8 mouse cellular contexts compared by ENCODE assay signal in genomic region chr1:11413894-11414556, GRCm38 (mm10). TPM values are rescaled to one million over a fixed set of nuclear protein-coding genes. Genes with fewer than 3 reads are reported as not detected.
A peak's percentile ranks its signal among the peaks of the same experiment; 100 is the strongest.
DNase-seq lines count a peak whose midpoint lies in the region; ATAC-seq and TF ChIP-seq lines count a peak whose summit lies in the region.

TSS of gene A830018L16Rik (plus strand) at chr1:11414105.

- H3K36me3 ChIP-seq in hindbrain, embryonic 12.5 days: no peaks in the 10 kb centered on the region
- no peaks in the 10 kb centered on the region for H3K36me3 ChIP-seq in thymus, adult 2 months (ENCODE audit: control insufficient read depth, insufficient read depth, low read length)

- H3K4me1 ChIP-seq in hindbrain, embryonic 12.5 days: peaks cover 3% of the 10 kb centered on the region; the same call in 1 of the 2 replicates
- no peaks in the 10 kb centered on the region for H3K4me1 ChIP-seq in lung, adult 2 months (ENCODE audit: control insufficient read depth, insufficient read depth, low read length)
- no peaks in the 10 kb centered on the region for H3K4me1 ChIP-seq in thymus, adult 2 months (replicated peaks; ENCODE audit: control insufficient read depth, insufficient read depth, low read length)

- peaks cover 13% of the 10 kb centered on the region for H3K27me3 ChIP-seq in hindbrain, embryonic 12.5 days
- H3K27me3 ChIP-seq in thymus, adult 2 months (ENCODE audit: control insufficient read depth, insufficient read depth, low read length): no peaks in the 10 kb centered on the region

- peak within 1 kb of the TSS; percentile 43 for H3K4me3 ChIP-seq in hindbrain, embryonic 12.5 days
- H3K4me3 ChIP-seq in lung, adult 2 months (replicated peaks; ENCODE audit: extremely low read depth, low read depth, low read length): peak within 1 kb of the TSS; percentile 29
- H3K4me3 ChIP-seq in thymus, adult 2 months (ENCODE audit: control insufficient read depth, insufficient read depth, low read length): no peak within 1 kb of the TSS

- under 1% methylated on average over 50 of the region's 50 CpGs for WGBS in hindbrain, embryonic 12.5 days
- WGBS in lung, adult 2 months: under 1% methylated on average over 50 of the region's 50 CpGs
- 3% methylated on average over 50 of the region's 50 CpGs for WGBS in thymus, adult 2 months

- TF ChIP-seq POLR2A in lung, adult 2 months (IDR thresholded peaks at IDR 0.05; ENCODE audit: borderline replicate concordance, extremely low read depth, low read depth, low read length): no peak
- no peak for TF ChIP-seq POLR2A in thymus, adult 2 months (IDR thresholded peaks at IDR 0.05; ENCODE audit: control insufficient read depth, extremely low read depth, insufficient read depth, low read length, poor library complexity)

- DNase-seq in adrenal gland, adult (ENCODE audit: inconsistent age in 2 of 2, low spot score in 1 of 2): peak; percentile 19 to 65
- DNase-seq in cerebellum, postnatal 4 days (ENCODE audit: low spot score in 2 of 2): peak; percentile 65 to 83
- peak; percentile 80 to 88 for DNase-seq in frontal cortex, postnatal 36 days (ENCODE audit: low spot score in 2 of 2)
- DNase-seq in layer of hippocampus, adult 9-11 months: peak; percentile 91
- DNase-seq in lung, adult 2 months: peak; percentile 9
- peak; percentile 73 for DNase-seq in ovary, postnatal 36 days (ENCODE audit: low spot score)
- DNase-seq in thymus, adult 2 months: no peak

- peak within 1 kb of the TSS; percentile 87 for H3K4me2 ChIP-seq in hindbrain, embryonic 12.5 days (replicated peaks)

- peak within 1 kb of the TSS; percentile 8; the same call in 1 of the 2 replicates for H3K27ac ChIP-seq in hindbrain, embryonic 12.5 days
- H3K27ac ChIP-seq in thymus, adult 2 months (ENCODE audit: control insufficient read depth, insufficient read depth, low read length): no peak within 1 kb of the TSS

- ATAC-seq in hindbrain, embryonic 12.5 days (ENCODE audit: low FRiP score): peak; percentile 100

- no peaks in the 10 kb centered on the region for H3K9me3 ChIP-seq in hindbrain, embryonic 12.5 days (replicated peaks)

- 0 out of 2 replicates have a peak, but pooled peaks have one; percentile 11 for TF ChIP-seq CTCF in lung, adult 2 months (IDR thresholded peaks at IDR 0.05; ENCODE audit: insufficient read depth, low read length)
- no peak for TF ChIP-seq CTCF in thymus, adult 2 months (IDR thresholded peaks at IDR 0.05; ENCODE audit: borderline replicate concordance, control insufficient read depth, extremely low read depth, insufficient read depth, low read length, poor library complexity)

- H3K9ac ChIP-seq in hindbrain, embryonic 12.5 days: peak within 1 kb of the TSS; percentile 54

RNA-seq across cellular contexts. Expression of gene A830018L16Rik, which starts in this region (rescaled TPM):
- polyA plus RNA-seq in hindbrain, embryonic 12.5 days (2016; fragmentation: Nextera tagmentation; extraction: Ambion mirVana): 2.9 and 3.9 TPM in 2 replicates
- polyA plus RNA-seq in lung, adult 2 months (2012; rRNA removed): 2.6 and 2.9 TPM in 2 replicates
- 1.3 and 2.1 TPM in 2 replicates for polyA plus RNA-seq in thymus, adult 2 months (2012; rRNA removed)
